Mouse (Mus musculus) hindbrain, embryonic 13.5 days (tissue): ENCODE data around the gene Tnp2. TPM values are rescaled to one million over a fixed set of nuclear protein-coding genes. Genes with fewer than 3 reads are reported as not detected.

Experiments
- ATAC-seq: fragments of 200-750 bp; cut with Nextera tagmentation; 2 replicates; pipeline ENCODE4 v1.8.0; 2017; ENCODE audit warnings: moderate TSS enrichment; ENCODE audit not compliant: low FRiP score
- H3K27ac ChIP-seq: fragments of 300-500 bp; sonication (generic); 2 replicates; pipeline ENCODE4 v1.5.1; 2015; ENCODE audit warnings: inconsistent platforms, mild to moderate bottlenecking, moderate library complexity
- H3K27me3 ChIP-seq: fragments of 300-500 bp; sonication (generic); 2 replicates; pipeline ENCODE4 v1.6.1; 2015; ENCODE audit warnings: mild to moderate bottlenecking, inconsistent platforms
- H3K36me3 ChIP-seq: fragments of 300-500 bp; sonication (generic); 2 replicates; pipeline ENCODE4 v1.6.1; 2015; ENCODE audit warnings: mild to moderate bottlenecking, inconsistent platforms
- H3K4me1 ChIP-seq: fragments of 300-500 bp; sonication (generic); replicated peaks from 2 replicates; pipeline ENCODE4 v1.6.1; 2015; ENCODE audit warnings: inconsistent platforms
- H3K4me2 ChIP-seq: fragments of 300-500 bp; sonication (generic); 2 replicates; pipeline ENCODE4 v1.6.1; 2015; ENCODE audit warnings: inconsistent platforms, mild to moderate bottlenecking, moderate library complexity
- H3K4me3 ChIP-seq: fragments of 300-500 bp; sonication (generic); 2 replicates; pipeline ENCODE4 v1.5.1; 2015; ENCODE audit warnings: mild to moderate bottlenecking, inconsistent platforms
- H3K9ac ChIP-seq: fragments of 300-500 bp; sonication (generic); 2 replicates; pipeline ENCODE4 v1.6.1; 2015; ENCODE audit warnings: mild to moderate bottlenecking, inconsistent platforms
- H3K9me3 ChIP-seq: fragments of 300-500 bp; sonication (generic); 2 replicates; pipeline ENCODE4 v1.6.1; 2016; ENCODE audit warnings: inconsistent platforms
- WGBS: fragments of 180-500 bp; shearing (Covaris S2); methylation state at CpG from one replicate; pipeline ENCODE4 v1.1.7; 2015; 5-methylcytosine and 5-hydroxymethylcytosine counted together
- polyA plus RNA-seq: library from polyadenylated mRNA; unstranded; fragments of >200 nt; fragmentation: Nextera tagmentation; extraction: Ambion mirVana; gene quantifications from 2 replicates; pipeline ENCODE4 v1.2.1, GENCODE M21; 2015

Tnp2 gene
- polyA plus RNA-seq, 1 experiment from 2014 or later, result not detected

DNA sequence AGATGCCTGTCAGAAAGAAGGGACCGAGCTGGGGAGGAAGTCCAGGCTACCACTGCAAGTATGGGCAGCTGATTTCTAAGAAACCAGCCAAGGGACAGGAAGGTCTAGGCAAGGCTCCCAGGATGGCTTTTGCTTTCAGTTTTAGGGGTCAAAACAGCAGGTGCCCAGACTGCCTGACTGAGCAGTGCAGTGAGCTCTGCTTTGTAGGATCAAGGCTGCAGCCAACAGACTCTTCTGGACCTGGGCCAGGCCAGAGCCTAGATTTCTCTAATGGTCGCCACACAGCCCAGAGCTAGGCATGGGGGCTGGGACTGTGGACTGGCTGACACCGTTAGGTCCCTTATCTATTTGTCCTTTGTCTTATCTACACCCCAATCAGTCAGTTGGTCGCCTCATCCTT lies 13.7 kb downstream of the Tnp2 start:
- no peak overlapping the region for H3K27ac ChIP-seq
- no peaks in the 10 kb centered on the region for H3K36me3 ChIP-seq
- 72% methylated on average over 4 of the region's 4 CpGs for WGBS
- H3K9me3 ChIP-seq, result no peaks in the 10 kb centered on the region
- H3K27me3 ChIP-seq, result no peaks in the 10 kb centered on the region
- no peak overlapping the region for H3K4me2 ChIP-seq
- H3K4me3 ChIP-seq, result no peak overlapping the region
- H3K4me1 ChIP-seq, result no peaks in the 10 kb centered on the region
- no peak for ATAC-seq
- no peak overlapping the region for H3K9ac ChIP-seq

DNA sequence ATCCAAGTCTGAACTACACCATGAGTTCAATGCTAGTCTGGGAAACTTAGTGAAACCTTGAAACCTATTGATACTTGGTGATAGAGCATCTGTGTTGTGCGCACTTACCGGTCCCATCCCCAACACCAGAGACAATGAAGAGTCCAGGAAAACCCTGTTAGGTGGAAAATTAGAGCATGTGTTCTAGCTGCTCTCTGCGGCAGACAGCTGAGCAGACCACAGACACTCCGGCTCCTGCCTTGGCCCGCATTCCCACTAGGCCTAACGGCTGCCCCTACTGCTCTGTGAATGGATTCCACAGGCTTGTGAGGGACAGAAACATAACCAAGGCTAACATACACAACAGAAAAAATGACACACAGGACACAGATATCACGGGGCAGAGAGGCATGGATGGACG lies 14.9 kb downstream of the Tnp2 start:
- H3K27ac ChIP-seq, result no peak overlapping the region
- no peak overlapping the region for H3K4me2 ChIP-seq
- 0 out of 2 replicates have a peak, but pooled peaks cover 4% of the 10 kb centered on the region for H3K27me3 ChIP-seq
- ATAC-seq, result no peak
- H3K4me3 ChIP-seq, result no peak overlapping the region
- WGBS, result 93% methylated on average over 8 of the region's 8 CpGs
- no peak overlapping the region for H3K9ac ChIP-seq
- H3K9me3 ChIP-seq, result no peaks in the 10 kb centered on the region
- H3K4me1 ChIP-seq, result no peaks in the 10 kb centered on the region
- H3K36me3 ChIP-seq, result no peaks in the 10 kb centered on the region

DNA sequence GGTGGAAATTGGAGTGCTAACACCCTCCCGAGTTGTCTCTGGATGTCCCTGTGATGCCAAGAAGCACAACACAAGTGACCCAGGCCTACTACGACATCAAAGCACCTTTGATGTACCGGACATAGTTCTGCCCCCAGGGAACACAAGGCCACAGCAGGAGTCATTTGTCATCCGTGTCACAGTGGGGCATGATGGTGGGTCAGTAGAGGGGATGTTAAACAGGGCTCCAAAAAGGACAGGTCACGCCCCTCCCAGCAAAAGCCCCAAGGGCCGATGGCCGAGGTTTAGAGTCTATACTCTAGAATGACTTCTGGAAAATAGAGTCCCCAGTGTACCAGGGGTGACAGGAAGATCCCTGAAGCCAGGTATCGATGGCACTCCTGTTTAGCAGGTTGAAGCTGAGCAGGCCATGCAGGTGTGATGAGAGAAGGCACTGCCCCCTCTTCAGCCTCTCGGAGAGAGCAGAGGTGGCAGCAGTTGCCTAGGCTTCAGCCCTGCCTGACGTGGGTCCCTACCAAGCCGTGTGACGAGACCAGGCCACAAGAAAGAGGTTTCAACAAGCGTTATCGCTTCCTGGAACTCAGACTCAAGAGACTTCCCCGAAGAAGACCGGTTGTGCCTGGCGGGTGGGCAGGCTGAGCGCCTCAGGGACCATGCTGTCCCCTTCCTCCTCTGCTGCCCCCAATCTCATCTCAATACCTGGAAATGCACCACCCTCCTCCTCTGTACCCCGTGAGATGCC lies 16.5 kb downstream of the Tnp2 start:
- Histone ChIP-seq H3K9ac (no peak overlapping the region), H3K27me3 (0 out of 2 replicates have a peak, but pooled peaks cover 4% of the 10 kb centered on the region), H3K36me3 (no peaks in the 10 kb centered on the region), H3K9me3 (no peaks in the 10 kb centered on the region), H3K4me2 (no peak overlapping the region), H3K4me3 (no peak overlapping the region), H3K4me1 (no peaks in the 10 kb centered on the region), H3K27ac (no peak overlapping the region)
- WGBS, result 53% methylated on average over 19 of the region's 19 CpGs
- no peak for ATAC-seq

DNA sequence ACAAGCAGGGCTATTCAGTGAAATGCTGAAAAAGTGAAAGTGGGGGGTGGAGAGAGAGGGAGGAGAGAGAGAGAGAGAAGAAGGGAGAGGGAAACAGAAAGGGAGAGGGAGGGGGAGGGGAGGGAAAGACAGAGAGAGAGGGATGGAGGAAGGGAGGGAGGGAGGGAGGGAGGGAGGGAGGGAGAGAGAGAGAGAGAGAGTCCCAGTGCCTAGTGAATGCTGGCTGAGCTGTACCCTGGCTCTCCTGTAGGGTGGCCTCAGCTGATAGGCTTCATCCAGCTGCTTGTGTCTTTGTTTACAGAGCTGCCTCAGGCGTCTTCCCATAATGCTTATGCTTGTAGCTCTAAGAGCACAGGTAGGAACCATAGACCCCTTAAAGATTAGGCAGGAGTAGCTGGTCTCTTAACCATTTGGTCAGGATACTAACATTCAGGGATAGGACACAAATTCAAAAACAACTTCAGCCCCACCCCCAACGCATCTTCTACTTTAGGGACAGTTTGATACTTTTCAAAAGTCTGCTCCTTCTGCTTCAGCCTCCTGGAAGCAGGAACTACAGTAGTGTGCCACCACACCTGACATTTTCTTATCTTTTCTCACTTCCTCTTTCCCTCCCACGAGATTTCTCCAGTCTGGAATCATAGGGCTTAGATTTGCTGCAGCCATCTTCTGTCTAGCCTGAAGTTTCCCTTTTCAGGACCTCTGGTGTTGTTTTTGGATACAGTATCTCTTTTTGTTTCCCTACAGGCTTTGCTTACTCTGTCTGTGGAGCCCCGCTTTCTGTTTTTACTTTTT lies 17.7 kb downstream of the Tnp2 start:
- Histone ChIP-seq H3K4me2 (no peak overlapping the region), H3K9me3 (no peaks in the 10 kb centered on the region), H3K27me3 (0 out of 2 replicates have a peak, but pooled peaks cover 4% of the 10 kb centered on the region), H3K27ac (no peak overlapping the region), H3K4me1 (no peaks in the 10 kb centered on the region), H3K36me3 (no peaks in the 10 kb centered on the region), H3K9ac (no peak overlapping the region), H3K4me3 (no peak overlapping the region)
- ATAC-seq, result no peak
- WGBS, result 48% methylated on average over 4 of the region's 4 CpGs

DNA sequence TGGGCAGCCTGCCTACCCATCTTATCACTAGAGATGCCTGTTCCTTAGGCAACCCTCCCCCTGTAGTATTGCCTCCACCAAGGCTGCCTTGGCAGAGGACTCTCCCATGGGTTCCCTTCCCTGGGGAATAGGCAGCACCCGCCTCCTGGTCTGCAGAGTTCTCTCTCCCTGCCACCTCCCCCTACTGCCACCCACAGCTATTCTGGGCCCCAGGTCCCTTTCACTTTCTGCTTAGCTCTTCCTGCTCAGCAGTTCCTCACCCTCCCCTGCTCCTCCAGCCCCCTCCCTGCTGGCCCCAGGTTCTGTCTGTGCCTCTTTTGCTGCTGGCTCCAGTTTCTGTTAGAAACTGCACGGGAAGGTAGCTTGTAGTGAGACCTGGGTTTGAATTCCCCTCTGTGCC lies 18.8 kb downstream of the Tnp2 start:
- no peak overlapping the region for H3K9ac ChIP-seq
- WGBS, result 33% methylated on average over 2 of the region's 2 CpGs
- no peaks in the 10 kb centered on the region for H3K4me1 ChIP-seq
- H3K27me3 ChIP-seq, result 0 out of 2 replicates have a peak, but pooled peaks cover 4% of the 10 kb centered on the region
- H3K27ac ChIP-seq, result no peak overlapping the region
- H3K9me3 ChIP-seq, result no peaks in the 10 kb centered on the region
- H3K4me2 ChIP-seq, result no peak overlapping the region
- ATAC-seq, result no peak
- H3K4me3 ChIP-seq, result no peak overlapping the region
- no peaks in the 10 kb centered on the region for H3K36me3 ChIP-seq

DNA sequence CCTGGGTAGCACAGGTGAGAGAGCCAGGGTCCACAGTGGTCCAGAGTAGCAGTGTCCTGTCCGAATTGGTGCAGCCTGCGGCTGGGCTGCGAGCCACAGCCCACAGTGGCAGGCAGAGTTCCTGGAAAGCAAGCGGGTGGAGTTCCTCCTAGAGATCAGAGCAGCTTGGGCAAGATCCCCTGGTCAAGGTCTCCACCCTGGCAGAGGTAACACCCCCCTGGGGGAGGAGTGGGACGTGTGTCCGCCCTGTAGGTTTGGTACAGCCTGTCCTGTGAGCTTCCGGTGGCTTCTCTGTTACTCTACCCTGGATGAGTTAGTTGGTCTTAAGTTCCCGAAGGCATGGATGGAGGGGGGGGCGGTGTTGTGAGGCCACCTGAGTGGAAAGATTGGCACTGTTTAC lies 19.6 kb downstream of the Tnp2 start:
- ATAC-seq, result no peak
- no peaks in the 10 kb centered on the region for H3K4me1 ChIP-seq
- no peak overlapping the region for H3K4me3 ChIP-seq
- 0 out of 2 replicates have a peak, but pooled peaks cover 4% of the 10 kb centered on the region for H3K27me3 ChIP-seq
- H3K9me3 ChIP-seq, result no peaks in the 10 kb centered on the region
- WGBS, result 69% methylated on average over 9 of the region's 9 CpGs
- H3K36me3 ChIP-seq, result no peaks in the 10 kb centered on the region
- no peak overlapping the region for H3K27ac ChIP-seq
- H3K4me2 ChIP-seq, result no peak overlapping the region
- no peak overlapping the region for H3K9ac ChIP-seq

DNA sequence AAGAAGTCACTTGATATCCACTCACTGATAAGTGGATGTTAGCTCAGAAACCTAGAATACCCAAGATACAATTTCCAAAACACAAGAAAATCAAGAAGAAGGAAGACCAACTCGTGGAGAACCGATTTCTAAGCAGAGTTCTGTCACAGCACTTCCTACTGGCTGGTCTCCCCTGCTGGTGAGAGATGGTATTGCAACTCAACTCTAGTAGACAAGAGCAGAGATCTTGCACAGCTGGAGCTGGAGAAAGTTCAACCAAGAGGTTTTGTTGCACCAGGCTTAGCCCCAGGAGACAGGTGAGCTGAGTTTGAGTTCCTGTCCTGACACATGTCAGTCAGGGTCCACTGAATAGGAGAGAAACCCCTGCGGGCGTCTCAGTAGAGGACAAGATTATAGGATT lies 21.3 kb downstream of the Tnp2 start:
- no peak overlapping the region for H3K4me2 ChIP-seq
- WGBS, result 40% methylated on average over 4 of the region's 4 CpGs

DNA sequence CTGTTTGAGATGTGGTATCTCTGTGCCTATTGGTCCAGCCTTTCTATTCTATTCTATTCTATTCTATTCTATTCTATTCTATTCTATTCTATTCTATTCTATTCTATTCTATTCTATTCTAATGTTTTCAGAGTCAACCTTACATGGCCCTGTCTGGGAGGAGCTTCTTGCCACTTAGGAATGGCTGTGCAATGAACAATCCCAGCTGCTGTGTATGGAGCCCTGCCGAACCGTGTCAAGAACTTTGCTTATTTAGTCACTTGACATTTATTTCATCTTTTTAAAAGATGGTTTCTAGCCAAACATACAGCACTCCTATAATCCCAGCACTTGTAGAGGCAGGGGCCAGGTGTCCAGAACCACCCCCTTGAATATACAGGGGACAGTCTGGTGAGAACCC lies 24.1 kb downstream of the Tnp2 start:
- Histone ChIP-seq H3K9ac (no peak overlapping the region), H3K36me3 (no peaks in the 10 kb centered on the region), H3K9me3 (no peaks in the 10 kb centered on the region), H3K27me3 (0 out of 2 replicates have a peak, but pooled peaks cover 4% of the 10 kb centered on the region), H3K4me1 (no peaks in the 10 kb centered on the region; the same call in 1 of the 2 replicates), H3K4me2 (no peak overlapping the region), H3K27ac (no peak overlapping the region), H3K4me3 (no peak overlapping the region)
- no peak for ATAC-seq
- WGBS, result 69% methylated on average over 2 of the region's 2 CpGs

More for the DNA sequence above, 21.3 kb downstream of the Tnp2 start:
- no peak overlapping the region for H3K9ac ChIP-seq
- H3K4me3 ChIP-seq, result no peak overlapping the region
- no peaks in the 10 kb centered on the region for H3K36me3 ChIP-seq
- H3K4me1 ChIP-seq, result no peaks in the 10 kb centered on the region
- no peak for ATAC-seq
- H3K9me3 ChIP-seq, result no peaks in the 10 kb centered on the region
- no peak overlapping the region for H3K27ac ChIP-seq
- H3K27me3 ChIP-seq, result 0 out of 2 replicates have a peak, but pooled peaks cover 4% of the 10 kb centered on the region

DNA sequence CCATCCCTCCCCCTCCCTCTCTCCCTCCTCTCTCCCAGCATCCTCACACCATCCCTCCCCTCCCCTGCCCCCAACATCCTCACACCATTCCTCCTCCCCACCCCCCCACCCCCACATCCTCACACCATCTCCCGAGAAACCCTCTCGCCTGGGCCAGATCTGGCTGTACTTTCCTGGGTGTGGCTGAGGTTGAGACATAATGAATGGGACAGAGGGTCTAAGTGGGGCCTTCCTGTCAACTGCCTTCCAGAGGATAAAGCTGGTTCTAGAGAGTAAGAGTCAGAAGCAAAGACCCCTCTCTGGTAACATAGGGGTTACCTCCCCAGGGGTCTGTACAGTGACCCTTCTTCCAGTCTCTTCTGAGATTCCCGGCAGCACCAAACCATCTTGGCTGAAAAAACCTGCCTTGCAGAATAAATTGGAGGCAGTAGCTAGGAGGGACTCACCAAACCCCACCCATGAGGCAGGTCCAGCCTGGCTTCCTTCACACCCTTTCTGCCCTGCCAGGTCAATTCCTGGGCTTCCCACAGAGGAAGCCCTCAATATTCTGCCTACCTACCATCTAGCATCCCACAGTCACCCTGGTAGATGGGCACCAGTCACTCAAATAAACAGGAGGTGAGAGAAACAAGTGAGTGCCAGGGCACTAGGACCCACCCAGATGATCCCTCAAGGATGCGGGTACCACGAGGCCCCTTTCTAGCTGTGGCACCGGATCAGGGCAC lies 24.8 kb downstream of the Tnp2 start:
- ATAC-seq, result no peak
- Histone ChIP-seq H3K4me1 (no peaks in the 10 kb centered on the region; the same call in 1 of the 2 replicates), H3K9me3 (no peaks in the 10 kb centered on the region), H3K4me3 (no peak overlapping the region), H3K36me3 (no peaks in the 10 kb centered on the region), H3K9ac (no peak overlapping the region), H3K27ac (no peak overlapping the region), H3K27me3 (0 out of 2 replicates have a peak, but pooled peaks cover 2% of the 10 kb centered on the region), H3K4me2 (no peak overlapping the region)
- 69% methylated on average over 6 of the region's 6 CpGs for WGBS

DNA sequence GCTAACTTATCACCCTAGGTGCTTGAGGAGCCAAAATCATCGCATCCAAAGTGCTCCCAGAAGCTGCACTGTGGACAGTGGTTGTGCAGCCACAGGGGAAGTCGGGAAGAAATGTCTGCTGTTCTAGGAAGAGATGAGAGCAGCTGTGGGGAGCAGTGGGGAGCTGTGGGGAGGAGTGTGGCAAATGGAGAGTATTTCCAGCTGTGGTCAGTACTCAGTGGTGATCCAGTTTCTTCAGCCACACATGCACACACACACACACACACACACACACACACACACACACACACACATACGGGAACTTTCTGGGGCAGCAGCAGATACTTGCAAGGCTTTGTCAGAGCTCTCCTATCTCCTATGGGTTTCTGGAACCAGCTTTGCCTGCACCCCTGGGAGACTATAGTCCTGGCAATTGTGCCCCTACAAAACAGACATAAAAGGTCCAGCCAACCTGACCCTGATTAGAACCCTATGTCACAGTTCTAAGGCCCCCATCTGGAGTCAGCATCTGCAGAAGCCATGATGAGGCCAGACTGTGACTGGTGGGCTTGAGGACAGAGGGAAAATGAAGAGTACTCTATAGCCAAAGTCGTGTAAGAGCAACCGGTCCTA lies 25.8 kb downstream of the Tnp2 start:
- no peak overlapping the region for H3K9ac ChIP-seq
- no peaks in the 10 kb centered on the region for H3K9me3 ChIP-seq
- H3K4me3 ChIP-seq, result no peak overlapping the region
- H3K36me3 ChIP-seq, result no peaks in the 10 kb centered on the region
- H3K4me2 ChIP-seq, result no peak overlapping the region
- ATAC-seq, result no peak
- WGBS, result 70% methylated on average over 5 of the region's 5 CpGs
- no peaks in the 10 kb centered on the region for H3K27me3 ChIP-seq
- H3K4me1 ChIP-seq, result no peaks in the 10 kb centered on the region; the same call in 1 of the 2 replicates
- no peak overlapping the region for H3K27ac ChIP-seq

DNA sequence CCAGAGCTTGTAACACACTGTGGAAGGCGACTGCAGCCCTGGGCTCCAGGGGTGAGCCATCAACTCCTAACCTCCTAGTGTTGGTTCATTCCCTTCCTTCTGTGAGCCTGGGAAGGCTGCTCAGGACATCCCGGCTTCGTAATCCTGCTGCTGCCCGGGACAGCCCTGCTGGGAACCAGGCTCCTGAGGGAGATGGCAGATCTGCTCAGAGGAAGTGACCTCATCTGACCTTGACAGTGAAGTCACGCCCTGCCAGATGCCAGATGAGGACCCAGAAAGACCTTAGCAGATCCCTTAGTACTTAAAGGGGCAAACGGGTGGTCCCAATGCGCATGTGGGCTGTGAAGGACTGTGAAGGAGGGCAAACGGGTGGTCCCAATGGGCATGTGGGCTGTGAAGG lies 27.3 kb downstream of the Tnp2 start:
- H3K4me1 ChIP-seq, result no peaks in the 10 kb centered on the region; the same call in 1 of the 2 replicates
- no peak for ATAC-seq
- no peak overlapping the region for H3K9ac ChIP-seq
- no peaks in the 10 kb centered on the region for H3K9me3 ChIP-seq
- no peaks in the 10 kb centered on the region for H3K27me3 ChIP-seq
- no peaks in the 10 kb centered on the region for H3K36me3 ChIP-seq
- no peak overlapping the region for H3K4me2 ChIP-seq
- H3K4me3 ChIP-seq, result no peak overlapping the region
- H3K27ac ChIP-seq, result no peak overlapping the region
- 75% methylated on average over 8 of the region's 8 CpGs for WGBS

DNA sequence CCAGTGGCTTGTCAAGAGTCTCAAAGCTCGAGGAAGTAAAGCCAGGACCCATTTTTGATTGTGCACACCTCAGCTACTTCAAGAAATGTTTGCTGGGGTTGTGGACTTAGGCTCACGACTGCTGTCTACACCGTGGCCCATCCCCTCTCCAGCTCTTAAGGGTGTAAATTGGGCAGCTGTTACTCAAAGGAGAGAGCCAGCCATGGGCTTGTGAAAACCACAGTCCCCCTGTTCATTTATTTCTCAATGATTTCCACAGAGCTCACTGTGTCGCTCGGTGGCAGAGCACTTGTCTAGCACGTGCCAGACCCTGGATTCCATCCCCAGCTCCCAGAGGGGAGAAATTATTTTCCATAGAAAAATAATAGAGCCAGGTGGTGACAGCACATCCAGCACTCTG lies 32.3 kb downstream of the Tnp2 start:
- no peak for ATAC-seq

More for the DNA sequence above, 32.3 kb downstream of the Tnp2 start:
- Histone ChIP-seq H3K27ac (no peak overlapping the region), H3K4me1 (no peaks in the 10 kb centered on the region; the same call in 1 of the 2 replicates), H3K27me3 (no peaks in the 10 kb centered on the region), H3K9ac (no peak overlapping the region), H3K4me2 (no peak overlapping the region), H3K4me3 (no peak overlapping the region), H3K9me3 (no peaks in the 10 kb centered on the region), H3K36me3 (no peaks in the 10 kb centered on the region)
- WGBS, result 71% methylated on average over 6 of the region's 6 CpGs
